In genomic region chr9:120339975-120340695, GRCm38 (mm10) we compare ENCODE assay signal across 10 mouse cellular contexts. TPM values are rescaled to one million over a fixed set of nuclear protein-coding genes. Genes with fewer than 3 reads are reported as not detected.
DNase-seq lines count a peak whose midpoint lies in the region; ATAC-seq and TF ChIP-seq lines count a peak whose summit lies in the region.
"Had no signal": no experiment of that assay in that cellular context is flagged by ENCODE, and none has a peak within 500 bp of the region (broad histone marks: within the 10 kb centered on the region; RNA-seq: fewer than 3 reads in every experiment).

No protein-coding gene starts in this region.

- DNase-seq in forebrain, embryonic 11.5 days (ENCODE audit: low spot score), result peak; percentile 41
- no peak for DNase-seq in yolk sac, embryonic 10.5 days (ENCODE audit: low spot score)
- DNase-seq in cerebellum, adult 2 months, result no peak
- DNase-seq in kidney, postnatal 10 days, result no peak
- DNase-seq: layer of hippocampus, adult 9-11 months; right cerebral cortex, adult 18-20 months had no signal

- no peak for TF ChIP-seq POLR2A in cerebellum, adult 2 months (IDR thresholded peaks at IDR 0.05; ENCODE audit: borderline replicate concordance, insufficient read depth, low read length)

- WGBS in forebrain, embryonic 11.5 days, result 78% methylated on average over 10 of the region's 10 CpGs
- WGBS in forebrain, embryonic 12.5 days, result 77% methylated on average over 10 of the region's 10 CpGs
- 77% methylated on average over 10 of the region's 10 CpGs for WGBS in cerebellum, adult 2 months

- no peak overlapping the region for H3K4me2 ChIP-seq in forebrain, embryonic 11.5 days (ENCODE audit: low read depth, low read length, severe bottlenecking)
- H3K4me2 ChIP-seq in forebrain, embryonic 12.5 days, result no peak overlapping the region

- no peak overlapping the region for H3K4me3 ChIP-seq in forebrain, embryonic 11.5 days (ENCODE audit: low read depth, low read length)
- no peak overlapping the region for H3K4me3 ChIP-seq in forebrain, embryonic 12.5 days (replicated peaks)
- no peak overlapping the region for H3K4me3 ChIP-seq in cerebellum, adult 2 months (replicated peaks; ENCODE audit: insufficient read depth, low read depth, low read length)

- peaks cover 2% of the 10 kb centered on the region; the same call in 1 of the 2 replicates for H3K4me1 ChIP-seq in forebrain, embryonic 11.5 days (replicated peaks; ENCODE audit: control insufficient read depth, insufficient read depth, low read length)
- H3K4me1 ChIP-seq in forebrain, embryonic 12.5 days, result peaks cover 12% of the 10 kb centered on the region; the same call in 1 of the 2 replicates
- H3K4me1 ChIP-seq in cerebellum, adult 2 months (ENCODE audit: control insufficient read depth, insufficient read depth, low read length), result no peaks in the 10 kb centered on the region

- no peak for ATAC-seq in forebrain, embryonic 11.5 days (replicated peaks; ENCODE audit: low FRiP score)
- no peak for ATAC-seq in forebrain, embryonic 12.5 days (ENCODE audit: low FRiP score)
- peak; percentile 93 for ATAC-seq in CD4-positive, CD25-positive, alpha-beta regulatory T cell, adult 4 months
- ATAC-seq in hematopoietic stem cell, adult 5-6 weeks (replicated peaks in 1 of 2; ENCODE audit: insufficient read depth in 1 of 2, low FRiP score in 2 of 2, low TSS enrichment in 1 of 2, low read depth in 1 of 2, poor library complexity in 2 of 2, severe bottlenecking in 2 of 2), result peak; percentile 89 to 95
- ATAC-seq in neutrophil, adult 5-6 weeks (ENCODE audit: extremely low read depth, insufficient number of reproducible peaks, low FRiP score, poor library complexity, severe bottlenecking), result peak; percentile 48; the same call in 1 of the 2 replicates

- H3K9me3 ChIP-seq in forebrain, embryonic 11.5 days (ENCODE audit: control insufficient read depth, low read length), result no peaks in the 10 kb centered on the region
- H3K9me3 ChIP-seq in forebrain, embryonic 12.5 days, result no peaks in the 10 kb centered on the region

- no peak for TF ChIP-seq CTCF in cerebellum, adult 2 months (IDR thresholded peaks at IDR 0.05; ENCODE audit: borderline replicate concordance, insufficient read depth, low read depth, low read length)

- no peak overlapping the region for H3K27ac ChIP-seq in forebrain, embryonic 11.5 days (ENCODE audit: low read depth, low read length)
- no peak overlapping the region for H3K27ac ChIP-seq in forebrain, embryonic 12.5 days
- H3K27ac ChIP-seq in cerebellum, adult 2 months (ENCODE audit: insufficient read depth, low read length), result no peak overlapping the region

- H3K9ac ChIP-seq in forebrain, embryonic 11.5 days (ENCODE audit: low read length), result no peak overlapping the region
- H3K9ac ChIP-seq in forebrain, embryonic 12.5 days, result no peak overlapping the region

- H3K36me3 ChIP-seq in forebrain, embryonic 11.5 days (ENCODE audit: control insufficient read depth, insufficient read depth, low read length), result no peaks in the 10 kb centered on the region
- no peaks in the 10 kb centered on the region for H3K36me3 ChIP-seq in forebrain, embryonic 12.5 days (replicated peaks)

- H3K27me3 ChIP-seq in forebrain, embryonic 11.5 days (ENCODE audit: control insufficient read depth, insufficient read depth, low read length), result no peaks in the 10 kb centered on the region
- H3K27me3 ChIP-seq in forebrain, embryonic 12.5 days, result no peaks in the 10 kb centered on the region
- no peaks in the 10 kb centered on the region for H3K27me3 ChIP-seq in cerebellum, adult 2 months (ENCODE audit: control insufficient read depth, insufficient read depth, low read length)

RNA-seq across cellular contexts. Expression of gene Myrip, which starts 38.8 kb away (rescaled TPM):
- 0.28 and 0.86 TPM in 2 replicates for polyA plus RNA-seq in forebrain, embryonic 11.5 days (2014; fragmentation: Nextera tagmentation; extraction: Ambion mirVana)
- polyA plus RNA-seq in forebrain, embryonic 12.5 days (2016; fragmentation: Nextera tagmentation; extraction: Ambion mirVana), result 0.78 and 0.96 TPM in 2 replicates
- polyA plus RNA-seq in CD4-positive, CD25-positive, alpha-beta regulatory T cell, adult 4 months (2017; shearing (Covaris generic)), result not detected
- total RNA-seq in hematopoietic stem cell, adult 5-6 weeks (2017), result not detected in 2 replicates
- total RNA-seq in neutrophil, adult 5-6 weeks (2017), result not detected in 2 replicates
- 18.2 and 22.1 TPM in 2 replicates for polyA plus RNA-seq in cerebellum, adult 2 months (2012; rRNA removed)

Comparison
In these comparisons a context has a peak if more than half of its experiments do, and no peak if none do; other contexts are left out.
1. ATAC-seq: peak in CD4-positive, CD25-positive, alpha-beta regulatory T cell, adult 4 months (single experiment), hematopoietic stem cell, adult 5-6 weeks (2 of 2) and neutrophil, adult 5-6 weeks (single experiment); none in forebrain, embryonic 11.5 days (single experiment) and forebrain, embryonic 12.5 days (single experiment).